Mouse (Mus musculus) embryonic facial prominence, embryonic 12.5 days (tissue): ENCODE data around the gene Hspa1b. TPM values are rescaled to one million over a fixed set of nuclear protein-coding genes. Genes with fewer than 3 reads are reported as not detected.
"Not testable (repeated sequence)": the region's sequence is repeated elsewhere in the genome, so short reads cannot be mapped to it uniquely, and the experiment has no call there.

ENCODE experiments used
- ATAC-seq: fragments of 200-750 bp; cut with Nextera tagmentation; 2 replicates; pipeline ENCODE4 v1.8.0; 2017; ENCODE audit not compliant: insufficient number of reproducible peaks, insufficient read depth, low FRiP score, low TSS enrichment
- H3K27ac ChIP-seq: fragments of 300-500 bp; sonication (generic); 2 replicates; pipeline ENCODE4 v1.5.1; 2016; ENCODE audit warnings: mild to moderate bottlenecking
- H3K27me3 ChIP-seq: fragments of 300-500 bp; sonication (generic); 2 replicates; pipeline ENCODE4 v1.6.1; 2016; ENCODE audit warnings: mild to moderate bottlenecking, moderate library complexity
- H3K36me3 ChIP-seq: fragments of 300-500 bp; sonication (generic); 2 replicates; pipeline ENCODE4 v1.6.1; 2016; ENCODE audit warnings: mild to moderate bottlenecking
- H3K4me1 ChIP-seq: fragments of 300-500 bp; sonication (generic); 2 replicates; pipeline ENCODE4 v1.6.1; 2016
- H3K4me2 ChIP-seq: fragments of 300-500 bp; sonication (generic); replicated peaks from 2 replicates; pipeline ENCODE4 v1.6.1; 2016; ENCODE audit warnings: mild to moderate bottlenecking, moderate library complexity
- H3K4me3 ChIP-seq: fragments of 300-500 bp; sonication (generic); 2 replicates; pipeline ENCODE4 v1.5.1; 2016; ENCODE audit warnings: mild to moderate bottlenecking
- H3K9ac ChIP-seq: fragments of 300-500 bp; sonication (generic); 2 replicates; pipeline ENCODE4 v1.6.1; 2016; ENCODE audit warnings: mild to moderate bottlenecking, moderate library complexity
- H3K9me3 ChIP-seq: fragments of 300-500 bp; sonication (generic); 2 replicates; pipeline ENCODE4 v1.6.1; 2016; ENCODE audit warnings: mild to moderate bottlenecking, moderate library complexity
- WGBS: fragments of 180-500 bp; shearing (Covaris S2); methylation state at CpG from one replicate; pipeline ENCODE4 v1.1.7; 2016; 5-methylcytosine and 5-hydroxymethylcytosine counted together
- polyA plus RNA-seq: library from polyadenylated mRNA; unstranded; fragments of >200 nt; fragmentation: Nextera tagmentation; extraction: Ambion mirVana; gene quantifications from 2 replicates; pipeline ENCODE4 v1.2.1, GENCODE M21; 2016

Gene Hspa1b
- polyA plus RNA-seq, 1 experiment from 2014 or later, result 0.36 TPM

- Histone ChIP-seq H3K36me3 (peaks cover 18% of the 10 kb centered on the region), H3K27me3 (peaks cover 8% of the 10 kb centered on the region; the same call in 1 of the 2 replicates), H3K4me2 (peak overlapping the region; percentile 83), H3K4me1 (peaks cover 9% of the 10 kb centered on the region), H3K4me3 (peak overlapping the region; percentile 87), H3K9ac (peak overlapping the region; percentile 99), H3K9me3 (no peaks in the 10 kb centered on the region), H3K27ac (peak overlapping the region; percentile 95)
- under 1% methylated on average over 23 of the region's 23 CpGs for WGBS
- peak; percentile 68; the same call in 1 of the 2 replicates for ATAC-seq
These were observed 6.5 kb downstream of the Hspa1b start for GRCm38 (mm10) chr17:34952378-34953040.

DNA sequence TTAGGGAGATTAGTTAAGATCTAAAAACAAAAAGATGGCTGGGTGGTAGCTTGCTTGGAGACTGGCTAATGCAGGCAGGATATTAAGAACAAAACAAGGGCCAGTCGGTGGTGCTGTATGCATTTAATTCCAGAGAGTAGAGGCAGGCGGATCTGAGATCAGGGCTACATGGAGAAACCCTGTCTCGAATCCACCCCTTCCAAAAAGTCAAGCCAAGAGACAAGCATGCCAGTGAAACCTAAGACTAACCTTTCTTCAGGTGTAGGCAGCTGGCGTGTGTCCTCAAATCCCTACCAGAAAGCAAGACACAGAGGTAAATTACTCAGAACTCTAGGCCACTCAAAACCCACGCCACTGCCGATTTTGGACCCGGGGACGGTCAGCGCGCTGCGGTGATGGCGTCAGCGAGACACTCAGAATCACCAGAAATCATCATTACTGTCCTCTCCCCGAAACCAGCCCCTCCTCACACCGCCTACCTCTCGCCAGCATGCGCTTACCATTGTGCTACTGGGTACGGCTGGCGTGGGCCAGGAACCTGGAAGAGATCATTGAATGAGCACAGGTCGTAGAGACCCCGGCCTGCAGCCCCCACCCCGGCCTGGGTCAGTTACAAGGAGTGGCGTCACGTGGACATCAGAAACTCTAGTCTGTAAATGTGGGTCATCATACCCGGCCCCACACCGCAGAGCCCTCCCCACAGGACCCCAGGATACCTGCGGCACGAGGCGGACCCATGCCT is 7.2 kb downstream of the Hspa1b start:
- H3K27me3 ChIP-seq, result peaks cover 7% of the 10 kb centered on the region; the same call in 1 of the 2 replicates

GRCm38 (mm10) chr17:34950514-34951455 is 8.3 kb downstream of the Hspa1b start:
- Histone ChIP-seq H3K4me1 (peaks cover 9% of the 10 kb centered on the region), H3K27me3 (peaks cover 3% of the 10 kb centered on the region; the same call in 1 of the 2 replicates), H3K9me3 (no peaks in the 10 kb centered on the region), H3K27ac (peak overlapping the region; percentile 95), H3K9ac (peak overlapping the region; percentile 99), H3K4me2 (peak overlapping the region; percentile 83), H3K36me3 (peaks cover 18% of the 10 kb centered on the region), H3K4me3 (peak overlapping the region; percentile 87)
- ATAC-seq, result no peak
- 27% methylated on average over 10 of the region's 10 CpGs for WGBS

More for the DNA sequence above, 7.2 kb downstream of the Hspa1b start:
- peaks cover 18% of the 10 kb centered on the region for H3K36me3 ChIP-seq
- peak overlapping the region; percentile 95 for H3K27ac ChIP-seq
- ATAC-seq, result no peak; the same call in none of the 2 replicates
- H3K4me3 ChIP-seq, result peak overlapping the region; percentile 87
- under 1% methylated on average over 29 of the region's 29 CpGs for WGBS
- peak overlapping the region; percentile 99 for H3K9ac ChIP-seq
- H3K4me1 ChIP-seq, result peaks cover 9% of the 10 kb centered on the region
- H3K4me2 ChIP-seq, result peak overlapping the region; percentile 83
- no peaks in the 10 kb centered on the region for H3K9me3 ChIP-seq

GRCm38 (mm10) chr17:34949553-34949969 is 9.5 kb downstream of the Hspa1b start:
- ATAC-seq, result no peak
- Histone ChIP-seq H3K4me2 (no peak overlapping the region), H3K9ac (no peak overlapping the region), H3K27ac (0 out of 2 replicates have a peak overlapping the region, but pooled peaks have one; percentile 50), H3K4me3 (0 out of 2 replicates have a peak overlapping the region, but pooled peaks have one; percentile 2), H3K4me1 (peaks cover 9% of the 10 kb centered on the region), H3K27me3 (no peaks in the 10 kb centered on the region), H3K36me3 (peaks cover 18% of the 10 kb centered on the region), H3K9me3 (no peaks in the 10 kb centered on the region)
- 31% methylated on average over 4 of the region's 4 CpGs for WGBS

DNA sequence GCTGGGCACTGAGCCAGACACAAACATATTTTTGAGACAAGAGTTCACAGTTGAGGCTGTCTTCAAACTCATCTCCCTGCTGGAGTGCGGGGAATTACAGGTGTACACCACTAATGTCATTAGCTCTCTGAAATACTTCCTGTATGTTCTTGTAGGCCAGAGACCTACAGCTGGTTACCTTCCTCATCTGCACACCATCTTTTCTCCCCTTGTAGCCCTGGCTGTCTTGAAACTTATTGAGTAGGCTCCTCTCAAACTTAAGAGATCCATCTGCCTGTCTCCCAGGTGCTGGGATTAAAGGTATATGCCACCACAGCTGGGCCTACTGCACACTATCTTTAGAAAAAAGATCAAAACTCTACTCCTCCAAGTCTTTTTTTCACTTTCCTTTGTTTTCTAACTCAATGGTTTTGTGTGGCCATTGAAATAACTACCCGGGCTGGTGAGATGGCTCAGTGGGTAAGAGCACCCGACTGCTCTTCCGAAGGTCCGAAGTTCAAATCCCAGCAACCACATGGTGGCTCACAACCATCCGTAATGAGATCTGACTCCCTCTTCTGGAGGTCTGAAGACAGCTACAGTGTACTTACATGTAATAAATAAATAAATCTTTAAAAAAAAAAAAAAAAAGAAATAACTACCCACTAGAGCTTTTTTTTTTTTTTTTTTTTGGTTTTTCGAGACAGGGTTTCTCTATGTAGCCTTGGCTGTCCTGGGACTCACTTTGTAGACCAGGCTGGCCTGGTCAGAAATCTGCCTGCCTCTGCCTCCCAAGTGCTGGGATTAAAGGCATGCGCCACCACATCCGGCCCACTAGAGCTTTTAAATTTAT is 10.1 kb downstream of the Hspa1b start:
- not testable (repeated sequence) for H3K27ac ChIP-seq, H3K9me3 ChIP-seq, H3K27me3 ChIP-seq, H3K4me2 ChIP-seq, ATAC-seq, H3K4me1 ChIP-seq, H3K4me3 ChIP-seq, H3K9ac ChIP-seq
- peaks cover 18% of the 10 kb centered on the region for H3K36me3 ChIP-seq
- WGBS, result 52% methylated on average over 9 of the region's 9 CpGs

GRCm38 (mm10) chr17:34947606-34948005 is 11.4 kb downstream of the Hspa1b start:
- Histone ChIP-seq H3K27me3 (no peaks in the 10 kb centered on the region), H3K9ac (no peak overlapping the region), H3K4me2 (no peak overlapping the region), H3K27ac (0 out of 2 replicates have a peak overlapping the region, but pooled peaks have one; percentile 51), H3K36me3 (peaks cover 18% of the 10 kb centered on the region), H3K9me3 (no peaks in the 10 kb centered on the region), H3K4me3 (no peak overlapping the region), H3K4me1 (peaks cover 9% of the 10 kb centered on the region)
- 32% methylated on average over 8 of the region's 8 CpGs for WGBS
- ATAC-seq, result no peak

DNA sequence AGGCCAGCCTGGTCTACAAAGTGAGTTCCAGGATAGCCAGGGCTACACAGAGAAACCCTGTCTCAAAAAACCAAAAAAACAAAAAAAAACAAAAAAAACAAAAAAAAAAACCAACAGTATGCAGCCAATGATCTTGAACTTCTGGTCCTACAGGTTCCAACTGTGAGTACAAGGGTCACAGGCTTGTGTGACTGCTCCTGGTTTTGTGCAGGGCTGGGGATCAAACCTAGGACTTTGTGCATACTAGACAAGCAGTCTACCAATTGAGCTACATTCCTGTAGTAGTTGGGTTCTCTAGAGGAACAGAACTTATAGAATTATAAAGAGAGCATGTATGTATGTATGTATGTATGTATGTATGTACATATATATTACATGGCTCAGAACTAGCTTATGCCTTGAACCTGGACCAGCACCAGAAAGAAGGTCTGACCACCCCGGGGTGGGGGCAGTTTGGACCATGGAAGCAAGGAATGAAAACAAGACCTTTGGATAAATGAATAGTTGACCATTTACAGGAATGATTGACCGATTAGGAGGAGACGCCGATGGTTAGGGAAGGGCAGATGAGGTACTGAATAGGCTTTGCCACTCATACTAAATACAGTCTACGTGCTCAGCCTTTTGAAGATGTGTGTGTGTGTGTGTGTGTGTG is 12.4 kb downstream of the Hspa1b start:
- no peak for ATAC-seq
- Histone ChIP-seq H3K4me1 (peaks cover 12% of the 10 kb centered on the region), H3K4me3 (no peak overlapping the region), H3K27ac (no peak overlapping the region), H3K9me3 (no peaks in the 10 kb centered on the region), H3K9ac (no peak overlapping the region), H3K27me3 (no peaks in the 10 kb centered on the region), H3K36me3 (peaks cover 18% of the 10 kb centered on the region), H3K4me2 (no peak overlapping the region)
- 83% methylated on average over 5 of the region's 5 CpGs for WGBS

DNA sequence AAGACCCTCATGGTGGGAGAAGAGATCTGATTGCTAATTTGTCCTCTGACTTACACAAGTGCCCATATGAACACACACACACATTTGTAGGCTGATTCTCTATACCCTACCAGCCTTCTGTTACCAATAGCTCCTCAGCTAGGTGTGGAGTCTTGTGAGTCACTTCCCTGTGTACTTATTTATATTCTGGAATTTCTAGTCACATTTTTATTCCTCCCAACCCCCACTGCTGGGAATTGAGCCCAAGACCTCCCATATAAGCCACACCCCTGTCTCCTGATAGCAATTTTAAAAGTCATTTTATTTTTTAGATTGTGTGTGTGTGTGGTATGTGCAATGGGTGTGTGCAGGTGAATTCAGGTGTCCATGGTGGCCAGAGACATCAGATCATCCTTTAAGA is 14.7 kb downstream of the Hspa1b start:
- ATAC-seq, result no peak
- H3K36me3 ChIP-seq, result peaks cover 1% of the 10 kb centered on the region; the same call in 1 of the 2 replicates
- peaks cover 6% of the 10 kb centered on the region for H3K4me1 ChIP-seq
- H3K9ac ChIP-seq, result no peak overlapping the region
- no peak overlapping the region for H3K4me3 ChIP-seq
- no peak overlapping the region for H3K27ac ChIP-seq
- no peak overlapping the region for H3K4me2 ChIP-seq
- H3K27me3 ChIP-seq, result no peaks in the 10 kb centered on the region
- H3K9me3 ChIP-seq, result no peaks in the 10 kb centered on the region

DNA sequence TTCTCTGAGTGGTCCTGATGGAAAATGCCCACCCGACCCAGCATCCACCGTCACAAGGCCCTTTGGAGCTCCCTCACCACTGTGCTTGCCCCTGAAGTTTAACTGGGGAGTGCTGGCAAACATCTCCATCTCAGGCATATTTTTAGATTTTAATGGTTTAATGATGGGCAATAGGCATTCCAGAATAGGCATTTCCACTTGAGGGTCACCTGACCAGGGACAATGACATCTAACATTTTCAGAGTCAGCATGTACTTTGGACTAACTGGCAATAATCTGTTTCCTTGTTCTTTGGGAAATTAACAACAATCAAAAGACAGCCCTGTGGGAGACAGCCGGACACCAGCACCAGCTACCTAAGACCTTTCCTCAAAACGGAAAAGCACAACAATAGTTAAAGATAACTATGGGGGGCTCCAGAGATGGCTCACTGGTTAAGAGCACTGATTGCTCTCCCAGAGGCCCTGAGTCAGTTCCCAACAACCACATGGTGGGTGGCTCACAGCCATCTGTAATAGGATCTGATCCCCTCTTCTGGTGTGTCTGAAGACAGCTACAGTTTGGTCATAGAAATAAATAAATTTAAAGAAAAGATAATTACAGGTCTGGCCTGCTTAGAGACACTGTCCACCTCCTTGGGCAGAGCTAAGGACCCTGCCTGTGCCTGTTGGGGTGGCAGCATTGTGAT is 15.8 kb downstream of the Hspa1b start:
- H3K4me2 ChIP-seq, result no peak overlapping the region
- no peaks in the 10 kb centered on the region for H3K9me3 ChIP-seq
- no peak overlapping the region for H3K4me3 ChIP-seq
- H3K4me1 ChIP-seq, result peaks cover 6% of the 10 kb centered on the region
- 84% methylated on average over 4 of the region's 4 CpGs for WGBS
- ATAC-seq, result no peak
- no peak overlapping the region for H3K27ac ChIP-seq
- no peak overlapping the region for H3K9ac ChIP-seq
- no peaks in the 10 kb centered on the region for H3K27me3 ChIP-seq
- no peaks in the 10 kb centered on the region for H3K36me3 ChIP-seq
